Mouse (Mus musculus) left cerebral cortex, adult 11 months (tissue): ENCODE data around the gene Ppp2r1a.
A peak's percentile ranks its signal among the peaks of the same experiment; 100 is the strongest.

Source experiments
- DNase-seq: peaks from one replicate; pipeline ENCODE4 v3.0.0; 2022; ENCODE audit warnings: low spot score

The Ppp2r1a gene

DNA sequence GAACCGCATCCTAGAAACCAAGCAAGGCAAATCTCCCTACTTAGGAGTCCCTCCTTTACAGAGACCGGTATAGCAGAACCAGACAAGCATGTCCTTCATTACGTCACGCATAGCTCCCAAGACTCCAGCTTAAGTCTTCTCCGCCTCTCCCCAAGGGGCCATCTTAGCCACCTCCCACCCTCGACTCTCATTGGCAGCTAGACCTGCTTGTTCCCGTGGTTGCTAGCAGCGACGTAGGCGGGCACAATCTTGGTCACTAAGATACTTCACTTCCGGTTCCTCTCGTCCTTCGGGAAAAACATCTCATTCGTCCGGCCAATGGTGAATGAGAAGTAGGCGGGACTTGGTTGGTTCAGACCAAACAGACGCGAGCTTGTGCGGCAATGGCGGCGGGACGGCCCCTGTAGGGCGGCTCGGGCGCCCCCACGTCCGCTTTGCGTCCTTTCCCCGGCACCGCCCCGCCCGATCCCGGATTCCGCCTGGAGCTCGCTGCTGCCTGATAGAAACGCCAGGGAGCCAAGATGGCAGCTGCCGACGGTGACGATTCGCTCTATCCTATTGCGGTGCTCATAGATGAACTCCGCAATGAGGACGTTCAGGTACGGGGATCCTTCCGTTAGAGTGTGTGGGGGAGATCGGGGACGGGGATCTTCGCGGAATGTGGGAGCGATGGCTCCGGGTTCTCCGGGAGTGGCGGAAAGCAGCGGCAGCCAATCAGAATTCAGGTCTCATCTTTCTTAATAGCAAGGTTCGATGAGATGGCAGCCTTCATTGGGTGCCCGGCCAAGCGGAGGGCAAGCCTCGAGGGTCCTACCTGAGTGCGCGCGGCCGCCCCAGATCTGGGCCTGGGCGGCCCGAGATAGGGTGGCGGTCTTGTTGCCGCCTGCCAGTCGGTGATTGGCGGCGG lies at the start of gene Ppp2r1a:
Gene Ppp2r1a, plus strand, starts transcription at position 327 of the 907 bp plus-strand sequence.
- DNase-seq, result peak; percentile 99

DNA sequence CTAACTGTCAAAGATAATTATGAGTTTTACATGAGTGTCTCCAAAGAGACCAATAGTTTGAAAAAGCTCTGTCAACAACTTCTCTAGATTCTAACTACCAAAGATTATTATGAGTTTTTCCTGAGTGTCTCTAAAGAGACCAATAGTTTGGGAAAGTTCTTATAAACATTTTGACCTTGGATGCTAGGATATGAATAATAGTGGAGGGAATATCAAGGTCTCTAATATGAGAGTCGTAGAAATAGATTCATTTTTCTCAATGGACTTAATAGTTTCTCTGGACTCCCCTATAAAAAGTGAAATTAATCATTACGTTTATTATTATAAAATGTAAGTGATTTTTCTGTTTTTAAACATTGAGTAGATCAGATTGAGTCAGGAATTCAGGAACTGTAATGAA lies 40.1 kb upstream of the Ppp2r1a start, which contains the start of gene Vmn1r231:
Gene Vmn1r231, minus strand, starts transcription at position 101 of the 400 bp plus-strand sequence.
- no peak for DNase-seq

DNA sequence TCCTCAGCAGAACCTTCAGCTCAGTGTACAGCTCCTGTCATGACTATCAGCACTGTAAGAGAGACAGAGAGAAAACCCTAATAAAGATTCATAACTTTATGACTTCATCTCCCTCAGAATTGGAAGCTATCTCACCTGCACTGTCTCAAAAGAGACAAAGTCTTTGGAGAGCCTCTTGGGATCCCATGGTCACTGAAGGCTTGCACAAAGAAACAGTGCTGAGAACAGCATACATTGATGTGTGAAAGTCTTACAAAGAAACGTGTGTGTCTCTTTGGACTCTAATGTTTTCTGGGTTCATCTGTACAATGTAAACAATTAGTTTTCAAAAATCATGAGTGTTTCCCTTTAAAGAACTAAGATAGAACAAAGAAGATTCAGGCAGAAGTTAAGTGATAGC lies 25.5 kb upstream of the Ppp2r1a start, which contains the start of gene Vmn1r232:
Gene Vmn1r232, minus strand, starts transcription at position 101 of the 400 bp plus-strand sequence.
- no peak for DNase-seq

DNA sequence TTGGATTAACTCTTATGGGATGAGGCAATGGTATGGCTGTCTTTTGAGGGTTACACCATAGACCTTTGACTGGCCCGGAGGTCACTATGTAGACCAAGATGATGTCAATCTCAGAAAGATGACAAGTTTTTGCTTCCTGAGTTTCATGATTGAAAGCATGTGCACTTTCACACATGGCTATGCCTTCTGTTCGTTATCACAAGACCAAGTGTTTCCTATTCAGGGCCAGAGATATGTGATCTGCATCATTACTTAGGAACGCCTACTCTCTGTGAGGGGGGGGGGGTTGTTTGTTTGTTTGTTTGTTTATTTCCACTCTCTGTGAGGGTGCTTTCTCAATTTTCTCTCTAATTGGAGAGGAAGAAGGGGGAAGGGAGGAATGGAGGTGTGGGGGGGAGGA lies 885 bp upstream of the Ppp2r1a start:
- no peak for DNase-seq

DNA sequence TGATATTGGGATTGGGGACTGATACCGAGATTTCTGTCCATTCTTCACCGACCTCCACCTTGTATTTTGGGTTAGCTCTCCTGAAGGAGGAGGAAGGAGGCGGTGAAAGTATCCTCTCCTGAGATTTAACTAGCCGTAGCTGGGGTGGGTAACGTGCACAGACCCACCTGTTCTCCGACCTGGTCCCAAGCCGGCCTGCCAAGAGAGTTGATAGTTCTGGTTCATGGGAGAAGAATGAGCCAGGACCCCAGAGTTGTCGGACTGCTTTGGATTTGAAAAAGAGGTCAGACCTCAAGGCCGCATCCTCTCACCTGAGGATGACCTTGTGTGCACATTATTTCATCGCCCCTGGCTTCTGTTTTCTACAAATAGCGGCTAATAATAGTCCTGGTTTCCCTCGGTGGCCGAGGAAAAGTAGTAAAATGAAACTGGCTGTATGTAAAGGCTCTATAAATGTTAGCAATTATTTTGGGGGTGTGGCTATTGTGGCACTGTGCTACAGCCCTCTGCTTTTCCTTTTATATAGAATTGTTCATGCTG lies 985 bp downstream of the Ppp2r1a start:
- DNase-seq, result no peak

DNA sequence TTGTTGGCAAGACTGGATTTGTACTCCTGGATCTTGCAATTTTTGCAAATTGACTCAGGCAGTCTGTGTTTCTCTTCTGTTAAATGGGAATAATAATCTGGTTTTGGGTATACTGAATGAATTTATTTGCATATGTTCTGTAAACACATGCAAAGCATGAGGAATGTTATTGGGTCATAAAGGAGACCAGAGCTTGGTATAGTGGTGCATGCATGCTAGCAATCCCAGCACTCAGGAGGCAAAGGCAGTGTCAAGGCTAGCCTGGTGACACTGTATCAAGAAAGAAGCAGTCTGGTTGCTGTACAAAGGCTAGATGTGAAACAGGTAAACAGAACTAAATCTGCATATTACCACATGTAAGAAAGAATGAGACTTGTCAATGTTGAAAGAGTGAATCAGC lies 1.5 kb downstream of the Ppp2r1a start:
- DNase-seq, result no peak

DNA sequence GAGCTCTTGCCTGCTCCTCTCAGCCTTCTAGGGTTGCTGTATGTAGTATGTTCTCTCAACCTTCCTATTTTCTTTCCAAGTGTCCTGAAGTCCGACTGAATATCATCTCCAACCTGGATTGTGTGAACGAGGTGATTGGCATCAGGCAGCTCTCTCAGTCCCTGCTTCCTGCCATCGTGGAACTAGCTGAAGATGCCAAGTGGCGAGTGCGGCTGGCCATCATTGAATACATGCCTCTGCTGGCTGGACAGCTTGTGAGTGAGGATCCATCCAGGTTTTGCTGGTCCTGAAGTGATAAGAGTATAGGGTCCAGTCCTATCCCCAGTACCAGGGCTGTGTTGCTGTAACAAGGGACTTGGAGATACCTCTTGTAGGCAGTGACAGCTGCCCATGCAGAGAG lies 15.3 kb downstream of the Ppp2r1a start:
- DNase-seq, result no peak

DNA sequence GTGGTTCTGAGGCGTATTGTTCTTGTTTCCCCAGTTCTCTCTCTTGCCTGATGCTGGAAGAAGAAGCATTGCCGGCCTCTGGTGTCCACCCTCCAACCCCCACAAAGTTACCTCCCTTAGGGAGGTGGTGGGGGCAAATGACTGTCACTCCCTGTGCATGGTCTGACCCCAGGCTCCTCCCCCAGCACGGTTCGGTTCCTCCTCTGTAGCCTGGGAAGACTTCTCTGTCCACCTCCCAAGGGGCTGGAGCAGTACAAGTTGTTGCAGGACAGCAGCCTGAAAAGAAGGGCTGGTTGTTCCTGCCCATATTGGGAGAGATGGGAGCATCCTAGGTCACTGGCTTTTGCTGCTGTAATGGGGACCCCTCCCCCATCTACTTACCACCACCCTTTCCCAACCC lies 20.3 kb downstream of the Ppp2r1a start:
- DNase-seq, result no peak

DNA sequence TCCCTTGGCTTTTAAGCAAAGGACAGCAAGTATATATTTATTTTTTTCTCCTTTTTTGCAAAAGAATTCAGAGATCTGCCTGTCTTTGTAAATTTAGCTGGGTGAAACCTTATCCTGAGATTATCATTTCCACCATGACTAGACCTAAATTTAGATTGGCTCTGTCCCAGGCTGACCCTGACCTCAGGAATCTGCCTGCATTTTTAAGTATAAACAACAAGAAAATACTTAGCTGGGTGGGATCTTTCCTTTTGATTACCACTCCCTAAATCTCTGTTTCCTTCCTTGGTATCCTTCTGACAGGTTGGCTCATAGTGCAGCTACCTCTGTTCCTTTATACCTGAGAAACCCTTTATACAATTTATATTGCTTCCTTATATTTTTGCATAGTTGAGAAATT lies 21.6 kb downstream of the Ppp2r1a start:
- DNase-seq, result no peak

DNA sequence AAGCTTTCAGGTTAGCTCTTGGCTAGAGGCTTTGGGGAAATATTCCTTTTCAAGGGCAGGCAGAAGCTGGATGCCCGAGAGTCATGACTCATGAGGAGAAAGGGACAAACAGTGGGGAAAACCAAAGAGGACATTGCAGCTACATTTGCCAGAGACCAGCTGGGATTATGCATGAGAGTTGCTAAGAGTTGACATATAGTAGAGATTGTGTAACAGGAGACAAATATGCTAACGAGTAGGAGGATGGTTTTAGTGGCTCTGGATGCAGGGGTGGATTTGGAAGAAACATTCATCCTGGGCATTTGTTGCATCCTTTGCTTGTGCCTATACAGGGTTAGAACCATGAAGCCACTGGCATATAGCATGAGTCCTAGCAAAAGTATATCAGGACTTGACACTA lies 48.6 kb downstream of the Ppp2r1a start:
- DNase-seq, result no peak

DNA sequence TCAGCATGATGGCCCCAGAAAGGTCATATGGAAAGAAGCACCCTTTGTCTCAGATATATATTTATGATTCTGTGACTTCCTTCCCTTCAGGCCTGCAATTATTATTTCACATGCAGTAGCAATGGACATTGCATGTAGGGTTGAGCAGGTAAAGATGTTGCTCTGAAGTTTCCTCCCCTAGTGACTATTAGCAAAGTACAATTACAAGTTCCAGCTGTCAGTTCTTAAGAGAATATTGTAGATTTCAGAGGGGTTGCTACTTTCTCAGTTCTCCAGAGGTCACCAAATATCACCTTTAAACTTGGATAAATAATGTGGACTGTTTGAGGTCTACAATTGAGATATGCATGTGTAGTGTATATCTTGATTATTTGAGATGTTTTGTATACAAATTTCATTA lies 51.3 kb downstream of the Ppp2r1a start, which contains the start of gene Vmn1r233:
Gene Vmn1r233, minus strand, starts transcription at position 101 of the 400 bp plus-strand sequence.
- DNase-seq, result no peak

DNA sequence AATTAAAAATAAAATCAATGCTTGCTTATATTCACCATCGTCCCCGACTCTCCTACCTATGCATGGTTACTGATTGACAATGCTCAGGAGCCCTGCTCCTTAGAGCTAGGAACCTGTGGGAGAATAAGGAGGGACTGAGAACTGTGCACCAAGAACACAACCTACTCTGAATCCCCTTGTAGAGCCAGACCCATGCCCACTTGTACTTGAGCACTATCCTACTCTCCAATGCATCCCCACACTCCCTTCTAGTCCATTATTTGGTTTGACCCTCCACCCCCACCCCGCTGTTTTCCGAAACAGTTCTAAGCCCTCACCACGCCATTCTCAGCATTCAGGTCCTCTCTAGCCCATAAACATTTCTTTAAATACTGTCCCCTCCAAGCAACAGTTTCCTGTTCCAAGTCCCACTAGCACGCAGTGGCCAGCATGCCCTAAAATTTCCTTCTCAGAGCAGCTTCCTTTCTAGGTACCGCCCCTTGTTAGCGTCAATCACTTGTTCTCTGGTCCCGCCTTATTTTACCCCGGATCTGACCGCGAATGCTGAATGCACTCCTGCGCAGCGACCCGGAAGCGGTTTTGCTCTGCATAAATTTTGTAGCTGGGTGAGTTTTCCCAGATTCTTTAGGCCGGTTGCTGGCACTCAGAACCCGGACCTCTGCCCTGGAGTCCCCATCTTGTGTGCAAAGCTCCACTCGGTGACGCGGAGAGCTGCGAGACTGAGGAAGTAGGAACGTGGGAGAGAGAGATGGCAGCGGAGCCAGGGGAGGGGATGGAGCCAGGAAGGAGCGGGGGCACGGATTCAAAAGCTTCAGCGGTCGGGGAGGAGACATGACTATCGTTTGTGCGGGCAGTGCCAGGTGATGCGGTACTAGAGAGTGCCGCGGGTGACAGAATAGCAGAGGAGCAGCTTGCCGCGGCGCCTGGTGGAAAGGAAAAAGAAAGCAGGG lies 63.5 kb downstream of the Ppp2r1a start, which contains the start of gene Zfp160:
Gene Zfp160, plus strand, starts transcription at position 522 of the 950 bp plus-strand sequence.
- peak; percentile 82 for DNase-seq

DNA sequence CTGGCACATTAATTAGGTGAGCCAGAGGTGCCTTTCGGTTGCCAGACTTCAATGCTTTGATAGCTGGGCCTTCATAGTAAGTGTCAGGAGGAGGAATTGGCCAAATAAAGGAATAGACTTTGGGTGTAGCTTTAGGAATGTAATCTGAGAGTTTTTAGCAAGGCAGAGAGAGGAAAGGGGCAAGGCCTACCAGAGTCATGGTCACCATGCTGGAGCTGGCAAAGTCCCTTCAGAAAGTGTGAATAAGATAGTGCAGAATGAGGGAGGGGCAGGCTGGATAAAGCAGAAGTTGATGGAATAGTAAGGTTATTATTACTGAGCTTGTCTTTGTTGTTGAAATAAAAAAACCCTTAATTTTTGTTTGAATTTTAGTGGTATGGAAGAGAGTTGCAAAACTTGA lies 64.6 kb downstream of the Ppp2r1a start:
- no peak for DNase-seq
